Mouse (Mus musculus): ENCODE measurements around the gene Nkain1.

Gene Nkain1

GRCm38 (mm10) chr4:130574048-130574413 is at the start of gene Nkain1:
Nkain1 (minus strand) TSS chr4:130574173.
- peak; percentile 64 for DNase-seq (ENCODE audit: low spot score)

- no peak for DNase-seq (ENCODE audit: low spot score)
Measured at GRCm38 (mm10) chr4:130578734-130579274, 4.8 kb upstream of the Nkain1 start.

- no peak for DNase-seq (ENCODE audit: low spot score)
Measured at GRCm38 (mm10) chr4:130577081-130577480, 3.1 kb upstream of the Nkain1 start.

- no peak for DNase-seq (ENCODE audit: low spot score)
Measured at GRCm38 (mm10) chr4:130576247-130576931, 2.4 kb upstream of the Nkain1 start.

- no peak for DNase-seq (ENCODE audit: low spot score)
Measured at GRCm38 (mm10) chr4:130575533-130575932, 1.6 kb upstream of the Nkain1 start.

- DNase-seq (ENCODE audit: low spot score) = no peak
Measured at GRCm38 (mm10) chr4:130574861-130575460, 988 bp upstream of the Nkain1 start.

- DNase-seq (ENCODE audit: low spot score) = peak; percentile 41
Measured at GRCm38 (mm10) chr4:130573351-130574047, 474 bp downstream of the Nkain1 start.

- no peak for DNase-seq (ENCODE audit: low spot score)
Measured at GRCm38 (mm10) chr4:130573012-130573350, 992 bp downstream of the Nkain1 start.

GRCm38 (mm10) chr4:130572545-130572944 is 1.4 kb downstream of the Nkain1 start:
- DNase-seq (ENCODE audit: low spot score) = no peak

- no peak for DNase-seq (ENCODE audit: low spot score)
Measured at GRCm38 (mm10) chr4:130570941-130571720, 2.8 kb downstream of the Nkain1 start.

- no peak for DNase-seq (ENCODE audit: low spot score)
Measured at GRCm38 (mm10) chr4:130568043-130568978, 5.7 kb downstream of the Nkain1 start.

- DNase-seq (ENCODE audit: low spot score) = no peak
Measured at GRCm38 (mm10) chr4:130563820-130564219, 10.2 kb downstream of the Nkain1 start.

GRCm38 (mm10) chr4:130563260-130563756 is 10.7 kb downstream of the Nkain1 start:
- no peak for DNase-seq (ENCODE audit: low spot score)

GRCm38 (mm10) chr4:130560576-130561310 is 13.2 kb downstream of the Nkain1 start:
- DNase-seq (ENCODE audit: low spot score) = no peak

- no peak for DNase-seq (ENCODE audit: low spot score)
Measured at GRCm38 (mm10) chr4:130559220-130559619, 14.8 kb downstream of the Nkain1 start.

- no peak for DNase-seq (ENCODE audit: low spot score)
Measured at GRCm38 (mm10) chr4:130557852-130558251, 16.1 kb downstream of the Nkain1 start.

GRCm38 (mm10) chr4:130556992-130557391 is 17.0 kb downstream of the Nkain1 start:
- DNase-seq (ENCODE audit: low spot score) = no peak

GRCm38 (mm10) chr4:130556224-130556623 is 17.7 kb downstream of the Nkain1 start:
- no peak for DNase-seq (ENCODE audit: low spot score)

GRCm38 (mm10) chr4:130553121-130553448 is 20.9 kb downstream of the Nkain1 start:
- DNase-seq (ENCODE audit: low spot score) = no peak

Measured in ovary, postnatal 36 days (tissue).